Mouse (Mus musculus): ENCODE results near the gene Stim1.

Gene Stim1

DNA sequence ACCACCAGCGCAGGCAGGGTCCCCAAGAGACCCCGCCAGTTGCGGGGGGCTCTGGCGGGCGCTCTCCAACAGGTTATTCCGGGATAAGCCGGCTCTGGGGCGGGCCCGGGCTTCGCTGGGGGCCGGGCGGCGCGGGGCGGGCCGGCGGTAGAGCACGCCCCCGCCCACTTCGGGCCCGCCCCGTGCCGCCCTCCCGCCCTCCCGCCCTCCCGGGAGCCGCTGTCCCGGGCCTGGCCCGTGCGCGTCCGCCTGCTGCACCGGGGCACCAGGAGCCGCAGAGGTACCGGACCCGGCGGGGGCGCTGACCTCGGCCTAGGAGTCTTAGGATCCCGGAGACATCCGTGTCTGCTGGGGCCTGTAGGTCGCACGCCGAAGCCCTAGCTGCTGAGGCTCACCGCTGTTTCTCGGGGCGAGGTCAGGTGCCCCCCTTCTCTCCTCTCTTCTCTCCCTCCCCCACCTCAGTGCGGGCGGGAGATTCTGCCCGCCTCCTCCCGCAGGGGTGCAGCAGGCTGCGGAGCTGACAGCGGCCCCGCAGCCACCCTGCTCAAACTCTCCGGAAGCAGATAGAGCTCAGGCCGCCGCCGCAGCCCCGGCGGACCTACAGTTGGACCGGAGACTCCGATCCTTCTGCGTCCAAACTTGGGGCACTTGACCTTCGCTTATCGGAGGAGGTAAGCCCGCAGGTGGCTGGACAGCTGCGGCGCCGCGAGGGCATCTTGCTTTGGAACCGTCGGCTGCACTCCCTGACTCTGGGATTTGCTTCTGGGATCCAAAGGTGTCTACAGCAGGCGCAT is at the start of gene Stim1:
Gene Stim1 (plus strand): TSS at position 206 of the 794 bp plus-strand sequence.
- DNase-seq (ENCODE audit: low read depth, low spot score) = peak; percentile 84

DNA sequence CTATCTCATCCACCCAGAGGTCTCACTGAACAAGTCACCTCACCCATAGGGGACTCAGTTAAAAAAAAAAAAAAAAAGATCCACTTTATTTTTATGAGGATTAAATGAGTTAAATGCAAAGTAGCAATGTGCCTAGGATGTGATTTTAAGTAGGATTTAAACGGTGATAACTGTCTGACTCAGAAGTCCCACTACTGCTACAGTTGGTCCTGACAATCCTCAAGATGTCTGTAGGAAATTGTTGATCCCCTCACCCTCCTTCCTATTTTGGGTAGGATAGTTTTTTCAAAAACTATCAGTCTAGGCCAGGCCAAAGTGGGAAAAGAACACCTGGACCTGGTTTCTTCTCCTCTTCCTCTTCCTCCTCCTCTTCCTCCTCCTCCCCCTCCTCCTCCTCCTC is 45.7 kb upstream of the Stim1 start:
- DNase-seq (ENCODE audit: low read depth, low spot score) = no peak

DNA sequence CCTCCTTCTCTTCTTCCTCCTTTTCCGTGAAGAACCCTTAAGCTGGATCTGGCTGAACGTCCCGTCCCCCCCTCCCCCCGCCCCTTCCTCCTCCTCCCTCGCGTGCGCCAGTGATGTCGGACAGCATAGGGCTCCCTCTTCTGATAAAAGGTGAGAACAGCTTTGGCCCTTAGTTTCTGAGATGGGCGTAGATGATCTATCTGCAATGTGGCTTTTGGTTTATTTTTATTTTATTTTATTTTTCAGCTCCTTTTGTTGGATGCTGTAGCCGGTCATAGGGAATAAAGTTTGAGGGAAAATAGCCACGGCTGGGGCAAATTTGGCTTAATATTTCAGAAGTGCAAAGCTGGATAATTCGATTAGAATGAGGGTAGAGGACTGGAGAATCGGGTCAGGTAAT is 45.3 kb upstream of the Stim1 start:
- DNase-seq (ENCODE audit: low read depth, low spot score) = peak; percentile 72

DNA sequence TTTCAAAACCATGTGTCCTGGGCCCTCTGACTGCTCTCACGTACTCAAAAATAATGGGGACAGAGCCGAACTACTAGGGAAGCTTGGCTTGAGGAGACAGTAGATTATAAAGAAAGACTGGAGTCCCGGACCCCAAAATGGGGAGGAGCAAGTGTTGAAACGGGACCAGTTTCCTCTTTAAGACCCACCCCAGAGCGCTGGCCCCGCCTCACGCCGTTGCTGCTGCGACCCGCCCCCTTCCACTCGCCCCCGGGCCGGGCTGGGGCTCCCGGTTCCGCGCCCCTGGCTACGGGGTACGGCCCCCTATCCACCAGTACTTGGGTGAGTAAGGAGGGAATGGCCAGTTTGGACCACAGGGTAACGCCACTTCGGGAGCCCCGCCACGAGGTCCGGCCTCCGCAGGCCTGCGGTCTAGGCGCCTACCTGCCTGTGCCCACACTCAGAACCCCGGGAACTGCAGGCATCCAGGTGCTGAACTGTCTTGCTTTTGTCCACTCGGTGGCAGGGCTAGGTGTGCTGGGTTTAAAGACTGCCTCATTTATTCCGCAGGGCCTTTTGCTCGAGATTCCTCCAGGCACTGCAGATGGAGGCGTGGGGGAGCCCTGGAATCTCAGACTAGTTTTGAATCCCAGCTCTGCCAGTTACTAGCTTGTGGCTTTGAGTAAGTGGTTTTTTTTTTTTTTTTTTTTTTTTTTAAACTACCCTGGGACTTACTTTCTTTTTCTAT is 44.6 kb upstream of the Stim1 start:
- DNase-seq (ENCODE audit: low read depth, low spot score) = peak; percentile 73

DNA sequence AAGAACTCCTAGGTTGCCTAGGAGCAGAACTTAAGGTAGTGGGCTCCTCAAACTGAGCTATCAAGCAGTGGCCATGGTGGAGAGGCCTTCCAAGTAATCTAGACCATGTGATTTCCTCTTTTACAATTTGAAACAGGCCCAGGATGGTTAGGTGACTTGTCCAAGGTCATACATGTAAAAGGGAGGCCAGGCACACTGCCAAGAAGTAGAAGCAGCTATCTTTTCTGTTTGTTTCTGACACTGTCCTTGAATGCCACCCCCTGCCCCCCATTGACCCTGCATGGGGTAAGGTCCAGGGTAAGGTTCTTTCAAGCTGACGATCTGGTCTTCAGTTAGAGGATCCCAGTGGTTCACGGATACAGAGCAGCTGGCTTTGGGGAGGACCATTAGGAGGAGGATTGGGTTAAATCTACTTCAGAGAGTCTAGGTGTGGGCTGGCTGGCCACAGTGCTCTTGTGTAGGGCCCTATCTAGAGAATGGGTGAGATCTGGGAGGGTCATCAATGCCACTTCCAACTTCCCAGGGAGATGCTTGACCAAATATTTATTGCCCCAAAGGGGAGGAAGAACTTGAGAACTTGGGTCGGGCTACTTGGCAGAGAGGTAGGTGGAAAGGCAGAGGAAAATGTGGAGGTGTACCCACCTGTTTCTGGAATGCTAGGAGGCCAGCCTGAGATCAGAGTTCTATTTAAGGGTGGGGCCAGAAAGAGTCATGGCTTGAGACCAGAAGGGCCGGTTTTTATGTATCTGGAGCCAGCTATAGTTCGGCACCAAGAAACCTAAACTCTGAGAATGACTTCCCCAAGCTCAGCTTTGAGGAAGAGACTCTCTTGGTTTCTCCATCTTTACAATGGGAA is 43.5 kb upstream of the Stim1 start:
- no peak for DNase-seq (ENCODE audit: low read depth, low spot score)

DNA sequence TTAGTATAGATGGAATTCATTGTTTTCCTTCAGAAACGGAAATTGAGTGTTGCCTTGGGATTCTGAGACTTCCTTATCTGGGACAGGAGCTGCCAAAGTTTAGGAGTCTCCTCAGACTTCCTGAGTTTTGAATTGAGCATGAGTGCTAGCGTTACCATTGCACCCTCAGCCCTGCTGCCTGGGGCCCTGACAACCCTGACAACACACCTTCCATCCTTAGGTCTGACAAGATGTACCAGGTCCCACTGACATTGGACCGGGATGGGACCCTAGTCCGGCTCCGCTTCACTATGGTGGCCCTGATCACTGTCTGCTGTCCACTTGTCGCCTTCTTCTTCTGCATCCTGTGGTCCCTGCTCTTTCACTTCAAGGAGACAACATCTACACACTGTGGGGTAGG is 41.6 kb upstream of the Stim1 start:
- no peak for DNase-seq (ENCODE audit: low read depth, low spot score)

GRCm38 (mm10) chr7:102228049-102228670 is 39.4 kb upstream of the Stim1 start:
- no peak for DNase-seq (ENCODE audit: low read depth, low spot score)

GRCm38 (mm10) chr7:102229814-102230213 is 37.8 kb upstream of the Stim1 start:
- DNase-seq (ENCODE audit: low read depth, low spot score) = no peak

DNA sequence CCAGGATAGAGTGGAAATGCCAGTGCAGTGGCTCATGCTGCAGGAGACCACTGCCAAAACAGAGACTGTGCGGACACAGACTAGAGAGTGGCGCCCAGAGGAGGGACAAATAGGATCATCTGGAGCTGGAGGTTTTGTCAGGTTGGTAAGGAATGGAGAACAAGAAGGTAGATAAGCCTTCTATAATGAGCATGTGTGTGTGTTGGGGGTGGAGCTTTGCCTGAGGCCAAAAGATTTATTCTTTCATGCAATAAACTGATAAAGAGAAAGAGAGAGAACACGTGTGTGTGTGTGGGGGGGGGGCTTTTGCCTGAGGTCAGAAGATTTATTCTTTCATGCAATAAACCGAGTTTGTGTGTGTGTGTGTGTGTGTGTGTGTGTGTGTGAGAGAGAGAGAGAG is 34.5 kb upstream of the Stim1 start:
- DNase-seq (ENCODE audit: low read depth, low spot score) = no peak

- no peak for DNase-seq (ENCODE audit: low read depth, low spot score)
Measured at GRCm38 (mm10) chr7:102238686-102239286, 28.8 kb upstream of the Stim1 start.

DNA sequence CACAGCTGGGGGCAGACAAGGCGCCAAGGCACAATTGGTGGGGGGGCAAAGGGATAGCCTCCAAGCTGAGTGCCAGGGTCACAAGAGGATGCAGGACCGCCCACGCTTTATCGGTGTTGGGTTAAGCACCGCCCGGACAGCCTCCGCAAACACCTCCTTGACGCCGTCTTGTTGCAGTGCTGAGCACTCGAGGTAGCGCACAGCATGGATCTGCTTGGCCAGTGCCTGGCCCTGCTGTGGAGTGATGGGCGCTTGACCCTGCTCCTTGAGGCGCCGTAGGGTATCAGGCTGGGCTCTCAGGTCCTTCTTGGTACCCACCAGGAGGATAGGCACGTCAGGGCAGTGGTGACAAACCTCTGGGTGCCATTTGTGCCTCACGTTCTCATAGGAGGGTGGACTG is 28.0 kb upstream of the Stim1 start:
- DNase-seq (ENCODE audit: low read depth, low spot score) = no peak

DNA sequence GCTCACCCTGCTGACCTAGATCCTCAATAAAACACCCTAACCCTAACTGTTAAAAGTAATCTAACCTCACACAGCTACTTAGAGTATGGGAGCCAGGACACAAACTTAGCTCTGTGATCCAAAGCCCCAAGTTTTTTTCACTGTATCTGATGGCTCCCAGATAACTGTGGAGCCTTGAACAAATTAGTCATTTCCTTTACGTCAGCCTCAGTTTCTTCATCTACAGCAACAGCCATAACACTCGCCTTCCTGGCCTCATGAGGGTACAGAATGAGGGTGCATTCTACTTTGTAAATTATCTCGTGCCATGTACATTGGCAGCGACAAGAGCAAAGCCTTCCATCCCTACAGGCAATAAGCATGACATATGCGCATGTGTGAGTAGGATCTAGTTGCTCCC is 25.2 kb upstream of the Stim1 start:
- peak; percentile 27 for DNase-seq (ENCODE audit: low read depth, low spot score)

GRCm38 (mm10) chr7:102242917-102243316 is 24.7 kb upstream of the Stim1 start:
- no peak for DNase-seq (ENCODE audit: low read depth, low spot score)

DNA sequence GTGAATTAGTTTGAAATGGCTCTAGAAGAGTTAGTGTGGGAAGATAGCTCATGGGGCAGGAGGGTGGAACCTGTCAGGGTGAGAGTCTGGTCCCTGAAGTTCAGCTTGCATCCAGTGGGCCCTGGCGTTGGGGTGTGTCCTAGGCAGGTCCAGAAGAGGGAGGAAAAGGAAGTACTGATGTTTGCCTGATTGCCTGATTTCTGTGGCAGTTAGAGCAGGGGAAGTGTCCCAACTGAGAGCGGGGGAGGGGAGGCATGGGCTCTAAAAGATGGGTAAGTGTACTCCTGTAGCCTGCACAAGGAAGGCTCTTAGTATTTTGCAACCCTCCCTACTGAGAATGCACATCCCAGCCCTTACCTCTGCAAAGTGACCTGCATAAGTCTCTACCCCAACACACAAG is 23.7 kb upstream of the Stim1 start:
- DNase-seq (ENCODE audit: low read depth, low spot score) = no peak

DNA sequence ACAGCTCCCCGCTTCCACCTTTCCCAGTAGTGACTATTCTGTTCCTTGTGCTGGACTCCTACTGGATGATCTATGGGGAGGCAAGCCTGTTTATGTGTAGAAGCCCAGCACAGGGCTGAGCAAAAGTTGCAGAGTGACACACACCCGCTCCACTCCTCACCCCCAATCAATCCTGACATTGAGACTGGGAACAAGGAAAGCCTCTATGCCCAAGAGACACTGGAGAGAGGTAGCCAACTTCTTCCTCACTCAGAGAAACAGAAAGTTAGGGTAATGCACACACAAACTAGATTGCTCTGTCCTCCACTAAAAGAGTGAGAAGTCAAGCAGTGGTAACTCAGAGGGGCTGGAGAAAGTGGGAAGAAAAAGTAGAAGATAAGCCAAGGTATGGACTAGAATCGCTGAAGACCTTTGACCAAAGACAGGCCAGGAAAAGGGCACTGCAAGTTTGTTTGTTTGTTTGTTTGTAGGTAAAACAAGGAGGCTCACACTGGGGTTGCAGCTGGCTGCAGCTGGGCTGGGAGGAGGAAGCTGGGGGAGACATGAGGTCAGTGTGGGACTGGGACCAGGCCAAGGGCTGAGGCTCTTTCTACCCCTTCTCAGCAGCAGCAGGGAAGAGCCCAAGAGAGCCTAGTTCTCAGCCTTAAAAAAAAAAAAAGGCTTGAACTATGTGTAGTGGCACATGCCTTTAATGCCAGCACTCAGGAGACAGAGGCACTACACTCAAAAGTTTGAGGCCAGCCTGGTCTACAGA is 22.6 kb upstream of the Stim1 start:
- no peak for DNase-seq (ENCODE audit: low read depth, low spot score)

GRCm38 (mm10) chr7:102245775-102246174 is 21.8 kb upstream of the Stim1 start:
- peak; percentile 41 for DNase-seq (ENCODE audit: low read depth, low spot score)

GRCm38 (mm10) chr7:102246265-102246664 is 21.3 kb upstream of the Stim1 start:
- no peak for DNase-seq (ENCODE audit: low read depth, low spot score)

- DNase-seq (ENCODE audit: low read depth, low spot score) = peak; percentile 47
Measured at GRCm38 (mm10) chr7:102246956-102247797, 20.4 kb upstream of the Stim1 start.

- DNase-seq (ENCODE audit: low read depth, low spot score) = peak; percentile 65
Measured at GRCm38 (mm10) chr7:102248691-102249404, 18.8 kb upstream of the Stim1 start.
